22 mouse cellular contexts compared by ENCODE assay signal in genomic region chr2:118271606-118272005, GRCm38 (mm10).
"Had no signal": no experiment of that assay in that cellular context is flagged by ENCODE, and none has a peak within 500 bp of the region (broad histone marks: within the 10 kb centered on the region; RNA-seq: fewer than 3 reads in every experiment).

No protein-coding gene starts in this region.

- H3K9me3 ChIP-seq: intestine, embryonic 15.5 days; limb, embryonic 10.5 days; liver, embryonic 12.5 days; liver, embryonic 15.5 days; lung, embryonic 15.5 days; midbrain, embryonic 10.5 days; neural tube, embryonic 12.5 days; neural tube, embryonic 15.5 days had no signal

- H3K36me3 ChIP-seq: intestine, embryonic 15.5 days; limb, embryonic 10.5 days; limb, embryonic 13.5 days; liver, embryonic 12.5 days; liver, embryonic 15.5 days; lung, embryonic 15.5 days; midbrain, embryonic 10.5 days; neural tube, embryonic 12.5 days; neural tube, embryonic 15.5 days had no signal

- H3K27me3 ChIP-seq: intestine, embryonic 15.5 days; limb, embryonic 13.5 days; liver, embryonic 12.5 days; liver, embryonic 15.5 days; lung, embryonic 15.5 days; neural tube, embryonic 12.5 days; neural tube, embryonic 15.5 days had no signal

- DNase-seq: kidney, adult 11 months; kidney, adult 9 months; kidney, postnatal 25 days; liver; lung, adult 18-20 months; lung, postnatal 10 days; lung, postnatal 36 days; midbrain, embryonic 14.5 days; retina, postnatal 1 day; right cerebral cortex, postnatal 25 days; thymus, adult 18-20 months; thymus, postnatal 14 days had no signal

- H3K4me1 ChIP-seq: intestine, embryonic 15.5 days; limb, embryonic 10.5 days; limb, embryonic 13.5 days; liver, embryonic 12.5 days; liver, embryonic 15.5 days; lung, embryonic 15.5 days; megakaryocyte, embryonic 14.5 days; midbrain, embryonic 10.5 days; neural tube, embryonic 12.5 days had no signal

- H3K4me3 ChIP-seq: intestine, embryonic 15.5 days; limb, embryonic 10.5 days; limb, embryonic 13.5 days; liver, embryonic 12.5 days; liver, embryonic 15.5 days; lung, embryonic 15.5 days; megakaryocyte, embryonic 14.5 days; midbrain, embryonic 10.5 days; neural tube, embryonic 12.5 days; neural tube, embryonic 15.5 days had no signal
